Mouse (Mus musculus): ENCODE results near the gene Cemip. TPM values are rescaled to one million over a fixed set of nuclear protein-coding genes. Genes with fewer than 3 reads are reported as not detected.

Gene Cemip
- polyA plus RNA-seq, 2 experiments, result 0.59 to 0.83 TPM

DNA sequence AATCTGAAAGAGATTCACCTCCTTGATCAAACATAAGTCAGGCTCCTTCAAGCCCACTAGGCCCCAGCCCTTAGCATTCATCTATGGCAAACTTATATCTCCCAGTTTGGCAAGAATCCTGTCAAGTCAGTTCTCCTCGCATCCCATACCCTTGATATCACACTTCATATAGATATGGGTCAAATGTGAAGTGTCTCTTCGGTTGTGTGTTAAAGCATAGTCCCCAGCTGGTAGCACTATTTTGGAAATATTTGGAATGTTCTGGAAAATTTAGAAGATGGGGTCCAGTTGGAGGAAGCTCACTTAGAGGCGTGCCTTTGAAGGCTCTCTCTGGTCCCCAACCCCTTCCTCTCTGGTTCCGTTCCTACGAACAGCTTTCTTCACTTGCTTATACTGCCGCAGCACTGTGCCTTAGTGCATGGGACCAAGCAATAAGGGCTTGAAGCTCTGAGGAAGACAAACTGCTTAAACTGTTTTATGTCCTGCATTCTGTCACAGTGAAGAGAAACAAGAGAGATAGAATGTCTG is 172.8 kb downstream of the Cemip start:
- Histone ChIP-seq H3K4me2 (replicated peaks; ENCODE audit: low read depth, low read length, severe bottlenecking) (no peak overlapping the region), H3K27ac (replicated peaks; ENCODE audit: low read depth, low read length) (no peak overlapping the region), H3K9ac (ENCODE audit: low read depth, low read length, severe bottlenecking) (no peak overlapping the region), H3K4me3 (replicated peaks; ENCODE audit: low read length) (no peak overlapping the region), H3K9me3 (ENCODE audit: control insufficient read depth, low read length) (no peaks in the 10 kb centered on the region), H3K27me3 (ENCODE audit: control insufficient read depth, insufficient read depth, low read length) (no peaks in the 10 kb centered on the region), H3K36me3 (ENCODE audit: control insufficient read depth, insufficient read depth, low read length) (no peaks in the 10 kb centered on the region), H3K4me1 (ENCODE audit: control insufficient read depth, insufficient read depth, low read length) (no peaks in the 10 kb centered on the region)
- DNase-seq (ENCODE audit: low spot score) (no peak), ATAC-seq (ENCODE audit: low FRiP score, low read depth) (no peak)
- 87% methylated on average over 6 of the region's 6 CpGs for WGBS
- TF ChIP-seq POLR2A (IDR thresholded peaks at IDR 0.05; ENCODE audit: borderline replicate concordance, extremely low read depth, insufficient read depth, insufficient read length), result no peak

DNA sequence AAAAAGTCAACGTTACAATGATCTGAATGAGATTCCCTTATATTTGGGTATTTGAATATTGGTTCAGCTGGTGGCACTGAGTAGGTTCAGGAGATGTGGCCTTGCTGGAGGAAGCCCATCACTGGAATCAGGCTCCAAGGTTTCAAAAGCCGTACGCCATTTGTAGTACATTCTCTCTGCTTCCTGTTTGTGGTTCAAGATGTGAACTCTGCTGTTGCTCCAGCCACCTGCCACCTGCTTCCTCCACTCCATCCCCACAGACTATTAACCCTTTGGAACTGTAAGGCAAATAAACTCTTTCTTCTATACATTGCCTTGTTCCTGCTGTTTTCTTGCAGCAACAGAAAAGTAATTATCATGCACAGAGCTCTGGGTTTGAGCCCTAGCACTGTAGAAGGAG is 174.4 kb downstream of the Cemip start:
- H3K9me3 ChIP-seq (ENCODE audit: control insufficient read depth, low read length), result no peaks in the 10 kb centered on the region
- no peak for TF ChIP-seq POLR2A (IDR thresholded peaks at IDR 0.05; ENCODE audit: borderline replicate concordance, extremely low read depth, insufficient read depth, insufficient read length)
- no peaks in the 10 kb centered on the region for H3K4me1 ChIP-seq (ENCODE audit: control insufficient read depth, insufficient read depth, low read length)
- no peak overlapping the region for H3K4me3 ChIP-seq (replicated peaks; ENCODE audit: low read length)
- 68% methylated on average over 3 of the region's 3 CpGs for WGBS
- no peaks in the 10 kb centered on the region for H3K27me3 ChIP-seq (ENCODE audit: control insufficient read depth, insufficient read depth, low read length)
- no peaks in the 10 kb centered on the region for H3K36me3 ChIP-seq (ENCODE audit: control insufficient read depth, insufficient read depth, low read length)
- ATAC-seq (ENCODE audit: low FRiP score, low read depth) (no peak), DNase-seq (ENCODE audit: low spot score) (no peak)
- H3K4me2 ChIP-seq (replicated peaks; ENCODE audit: low read depth, low read length, severe bottlenecking), result no peak overlapping the region
- no peak overlapping the region for H3K9ac ChIP-seq (ENCODE audit: low read depth, low read length, severe bottlenecking)
- H3K27ac ChIP-seq (replicated peaks; ENCODE audit: low read depth, low read length), result no peak overlapping the region

- Histone ChIP-seq H3K27me3 (ENCODE audit: control insufficient read depth, insufficient read depth, low read length) (no peaks in the 10 kb centered on the region), H3K4me3 (replicated peaks; ENCODE audit: low read length) (no peak overlapping the region), H3K9me3 (ENCODE audit: control insufficient read depth, low read length) (no peaks in the 10 kb centered on the region), H3K36me3 (ENCODE audit: control insufficient read depth, insufficient read depth, low read length) (peaks cover 9% of the 10 kb centered on the region), H3K4me1 (ENCODE audit: control insufficient read depth, insufficient read depth, low read length) (no peaks in the 10 kb centered on the region), H3K27ac (replicated peaks; ENCODE audit: low read depth, low read length) (no peak overlapping the region), H3K4me2 (replicated peaks; ENCODE audit: low read depth, low read length, severe bottlenecking) (no peak overlapping the region), H3K9ac (ENCODE audit: low read depth, low read length, severe bottlenecking) (no peak overlapping the region)
- ATAC-seq (ENCODE audit: low FRiP score, low read depth), result no peak
- WGBS, result 90% methylated on average over 3 of the region's 3 CpGs
- no peak for DNase-seq (ENCODE audit: low spot score)
- no peak for TF ChIP-seq POLR2A (IDR thresholded peaks at IDR 0.05; ENCODE audit: borderline replicate concordance, extremely low read depth, insufficient read depth, insufficient read length)
These were observed 181.5 kb downstream of the Cemip start for GRCm38 (mm10) chr7:83904831-83905230.

DNA sequence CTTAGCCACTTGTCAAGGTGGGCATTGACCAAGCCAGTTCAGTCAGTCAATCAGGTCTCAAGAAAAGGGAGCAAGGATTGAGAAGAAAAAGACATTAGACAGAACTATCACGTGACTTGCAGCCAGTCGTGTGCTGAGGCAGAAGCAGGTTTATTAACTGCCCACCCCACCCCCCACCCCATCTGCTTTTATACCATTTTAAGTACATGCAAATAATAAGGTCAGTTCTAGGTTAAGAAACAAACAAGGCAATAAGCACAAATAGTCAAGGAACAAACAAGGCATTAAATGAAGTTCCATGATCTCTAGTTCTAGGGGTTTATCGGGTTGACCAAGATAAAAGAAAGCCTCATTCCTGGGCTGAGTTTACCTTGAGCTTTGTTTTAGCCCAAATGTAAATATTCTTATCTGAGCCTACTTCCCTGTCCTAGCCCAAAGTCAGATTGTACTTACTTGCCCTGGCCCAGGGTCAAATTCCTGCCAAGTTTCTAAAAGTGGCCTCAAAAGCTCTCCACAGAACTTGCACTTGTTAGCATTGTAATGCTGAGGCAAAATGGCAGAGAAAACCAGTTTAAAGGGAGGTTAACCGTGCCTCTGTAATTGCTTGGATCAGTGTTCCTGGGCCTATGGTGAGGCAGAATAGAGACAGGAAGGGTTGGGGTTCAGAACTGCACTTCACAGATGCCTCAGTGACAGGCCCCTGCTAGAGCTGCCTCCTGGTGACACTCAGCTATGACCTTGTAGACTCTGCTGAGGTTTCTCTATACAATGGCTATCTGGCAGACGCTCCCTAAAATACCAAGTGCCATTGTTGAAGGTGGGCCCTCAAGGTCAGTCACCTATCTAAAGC is 183.8 kb downstream of the Cemip start:
- no peaks in the 10 kb centered on the region for H3K27me3 ChIP-seq (ENCODE audit: control insufficient read depth, insufficient read depth, low read length)
- 67% methylated on average over 5 of the region's 5 CpGs for WGBS
- H3K9me3 ChIP-seq (ENCODE audit: control insufficient read depth, low read length), result no peaks in the 10 kb centered on the region
- H3K36me3 ChIP-seq (ENCODE audit: control insufficient read depth, insufficient read depth, low read length), result peaks cover 31% of the 10 kb centered on the region
- no peak for DNase-seq (ENCODE audit: low spot score)
- no peak for ATAC-seq (ENCODE audit: low FRiP score, low read depth)
- no peak overlapping the region for H3K4me3 ChIP-seq (replicated peaks; ENCODE audit: low read length)
- H3K27ac ChIP-seq (replicated peaks; ENCODE audit: low read depth, low read length), result no peak overlapping the region
- no peak overlapping the region for H3K4me2 ChIP-seq (replicated peaks; ENCODE audit: low read depth, low read length, severe bottlenecking)
- TF ChIP-seq POLR2A (IDR thresholded peaks at IDR 0.05; ENCODE audit: borderline replicate concordance, extremely low read depth, insufficient read depth, insufficient read length), result no peak
- H3K4me1 ChIP-seq (ENCODE audit: control insufficient read depth, insufficient read depth, low read length), result no peaks in the 10 kb centered on the region
- H3K9ac ChIP-seq (ENCODE audit: low read depth, low read length, severe bottlenecking), result no peak overlapping the region

DNA sequence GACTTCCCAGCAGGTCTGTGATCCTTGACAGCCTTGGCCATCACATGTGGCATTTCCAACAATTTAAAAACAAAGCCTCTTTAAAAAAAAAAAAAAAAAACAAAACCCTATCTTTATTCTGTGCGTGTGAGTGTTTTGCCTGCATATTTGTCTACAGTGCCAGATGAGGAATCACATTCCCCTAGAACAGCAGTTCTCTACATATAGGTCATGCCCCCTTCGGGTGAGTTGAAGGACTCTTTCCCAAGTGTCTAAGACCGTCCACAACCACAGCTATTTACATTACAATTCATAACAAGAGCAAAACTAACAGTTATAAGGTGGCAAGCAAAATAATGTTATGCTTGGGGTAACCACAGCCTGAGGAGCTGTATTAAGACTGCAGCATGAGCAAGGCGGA is 184.9 kb downstream of the Cemip start:
- Histone ChIP-seq H3K27me3 (ENCODE audit: control insufficient read depth, insufficient read depth, low read length) (no peaks in the 10 kb centered on the region), H3K4me3 (replicated peaks; ENCODE audit: low read length) (no peak overlapping the region), H3K9me3 (ENCODE audit: control insufficient read depth, low read length) (no peaks in the 10 kb centered on the region), H3K27ac (replicated peaks; ENCODE audit: low read depth, low read length) (no peak overlapping the region), H3K4me2 (replicated peaks; ENCODE audit: low read depth, low read length, severe bottlenecking) (no peak overlapping the region), H3K4me1 (ENCODE audit: control insufficient read depth, insufficient read depth, low read length) (no peaks in the 10 kb centered on the region), H3K36me3 (ENCODE audit: control insufficient read depth, insufficient read depth, low read length) (peaks cover 37% of the 10 kb centered on the region), H3K9ac (ENCODE audit: low read depth, low read length, severe bottlenecking) (no peak overlapping the region)
- no peak for TF ChIP-seq POLR2A (IDR thresholded peaks at IDR 0.05; ENCODE audit: borderline replicate concordance, extremely low read depth, insufficient read depth, insufficient read length)
- ATAC-seq (ENCODE audit: low FRiP score, low read depth) (no peak), DNase-seq (ENCODE audit: low spot score) (no peak)
- 89% methylated on average over 4 of the region's 4 CpGs for WGBS

Measured in limb, embryonic 14.5 days (tissue).